Mouse (Mus musculus): ENCODE data around the gene Slc46a1.

GRCm38 (mm10) chr11:78455308-78455707 lies 10.2 kb upstream of the Slc46a1 start:
- no peak for TF ChIP-seq NELFE (IDR thresholded peaks at IDR 0.05; ENCODE audit: low read depth, low read length)
- TF ChIP-seq TAL1 (IDR thresholded peaks at IDR 0.05; ENCODE audit: low read length): no peak
